Mouse (Mus musculus) frontal cortex, postnatal 25 days (tissue): Measurements from ENCODE around the gene Nt5m.

Source experiments
- DNase-seq, 2 experiments: peaks; one replicate each; pipeline ENCODE4 v3.0.0; 2022; ENCODE audit warnings: low spot score in 2 of 2

The Nt5m gene

GRCm38 (mm10) chr11:59839459-59840126, 346 bp downstream of the Nt5m start, which contains the start of gene Cops3:
TSS of gene Cops3 (minus strand) at chr11:59839838.
- DNase-seq: peak; percentile 83 to 90

DNA sequence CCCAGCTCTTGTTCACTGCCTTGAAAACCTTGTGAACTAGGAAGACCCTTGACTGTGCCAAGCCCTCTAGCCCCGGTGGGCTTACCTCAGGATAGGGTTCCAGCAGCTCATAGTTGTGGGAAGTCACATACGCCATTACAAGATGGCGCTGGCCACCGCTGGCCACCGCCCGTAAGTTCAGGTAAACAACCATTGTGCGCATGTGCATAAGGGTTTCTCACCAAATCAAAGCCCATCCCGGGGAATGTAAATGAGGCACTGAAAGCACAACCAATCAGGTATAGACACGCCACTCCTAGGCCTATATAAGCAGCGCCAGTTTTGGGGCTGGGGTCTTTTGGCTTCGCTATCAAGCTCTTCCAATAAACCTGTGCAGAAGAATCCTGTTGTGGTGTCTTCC, 7.1 kb downstream of the Nt5m start:
- no peak for DNase-seq

DNA sequence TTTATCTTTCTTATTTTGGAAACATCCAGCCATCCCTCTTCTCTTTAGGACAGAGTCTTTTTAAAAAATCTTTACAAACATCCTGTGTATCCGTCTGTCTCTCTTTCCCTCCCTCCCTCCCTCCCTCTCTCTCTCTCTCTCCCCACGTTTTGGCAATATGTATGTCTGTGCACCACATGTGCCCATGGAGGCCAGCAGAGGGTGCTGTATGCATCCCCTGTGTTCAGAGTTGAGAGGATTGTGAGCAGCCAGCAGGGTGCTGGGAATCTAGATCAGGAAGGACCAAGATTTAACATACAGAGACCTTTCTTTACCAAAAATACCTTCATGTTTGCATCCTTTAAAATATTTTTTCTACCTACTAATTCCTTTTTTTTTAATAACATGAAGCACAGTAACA, 7.9 kb downstream of the Nt5m start:
- DNase-seq: no peak

DNA sequence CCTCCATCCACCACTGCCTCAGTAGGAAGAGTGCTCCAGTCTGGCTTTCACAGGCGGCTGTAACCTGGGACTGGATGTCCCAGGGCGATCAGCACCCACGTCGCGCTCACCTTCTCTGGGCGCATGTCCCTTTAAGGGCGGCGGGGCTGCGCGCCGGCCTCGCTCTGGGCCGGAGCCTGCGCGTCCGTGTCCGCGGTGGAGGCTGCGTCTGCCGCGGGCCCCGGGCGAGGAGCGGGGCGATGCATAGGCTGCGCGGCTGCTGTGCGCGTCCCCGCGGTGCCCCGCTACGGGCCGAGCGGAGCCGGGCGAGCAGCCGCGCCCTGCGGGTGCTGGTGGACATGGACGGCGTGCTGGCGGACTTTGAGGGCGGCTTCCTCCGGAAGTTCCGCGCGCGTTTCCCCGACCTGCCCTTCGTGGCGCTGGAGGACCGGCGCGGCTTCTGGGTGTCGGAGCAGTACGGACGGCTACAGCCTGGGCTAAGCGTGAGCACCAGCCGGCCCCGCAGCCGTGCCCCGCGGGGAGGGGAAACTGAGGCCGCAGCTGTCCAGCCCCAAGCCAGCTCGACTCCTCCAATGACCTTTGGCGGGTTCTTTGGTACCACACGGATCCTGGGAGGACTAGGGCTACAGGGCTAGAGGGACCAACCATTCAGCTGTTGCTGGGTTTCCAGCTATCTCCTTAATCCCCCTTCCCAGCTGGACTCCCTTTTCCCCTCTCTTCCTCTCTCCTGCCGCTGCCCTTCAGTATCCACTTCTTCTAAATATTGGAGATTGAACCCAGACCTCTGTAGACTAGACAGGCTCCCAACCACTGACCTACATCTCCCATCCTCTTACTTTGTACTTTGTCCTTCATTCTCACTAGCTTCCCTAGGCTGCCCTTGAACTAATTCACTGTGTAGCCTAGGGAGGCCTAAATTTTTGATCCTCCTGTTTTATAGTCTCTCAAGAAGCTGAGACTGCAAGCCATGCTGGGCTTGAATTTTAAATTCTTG, 8.9 kb downstream of the Nt5m start:
- DNase-seq: peak; percentile 56 to 59

DNA sequence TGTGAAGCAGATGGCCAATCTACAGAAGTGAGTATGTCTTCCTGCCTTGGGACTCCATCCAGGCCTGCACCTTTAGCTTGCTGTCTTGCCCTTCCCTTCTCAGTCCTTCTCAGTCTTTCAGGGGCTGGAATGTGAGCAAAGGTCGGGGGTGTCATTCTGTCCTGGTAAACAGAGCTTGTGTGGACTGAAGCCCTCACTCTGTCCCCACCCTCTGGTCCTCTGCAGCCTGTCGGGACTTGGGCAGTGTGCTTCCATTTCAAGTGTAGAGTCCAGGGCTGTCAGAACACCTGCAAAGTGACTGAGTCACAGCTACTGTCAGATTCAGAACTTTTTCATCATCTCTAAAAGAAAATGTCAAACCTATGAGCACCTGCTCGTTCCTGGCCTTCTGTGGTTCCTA, 13.6 kb downstream of the Nt5m start:
- DNase-seq: no peak

DNA sequence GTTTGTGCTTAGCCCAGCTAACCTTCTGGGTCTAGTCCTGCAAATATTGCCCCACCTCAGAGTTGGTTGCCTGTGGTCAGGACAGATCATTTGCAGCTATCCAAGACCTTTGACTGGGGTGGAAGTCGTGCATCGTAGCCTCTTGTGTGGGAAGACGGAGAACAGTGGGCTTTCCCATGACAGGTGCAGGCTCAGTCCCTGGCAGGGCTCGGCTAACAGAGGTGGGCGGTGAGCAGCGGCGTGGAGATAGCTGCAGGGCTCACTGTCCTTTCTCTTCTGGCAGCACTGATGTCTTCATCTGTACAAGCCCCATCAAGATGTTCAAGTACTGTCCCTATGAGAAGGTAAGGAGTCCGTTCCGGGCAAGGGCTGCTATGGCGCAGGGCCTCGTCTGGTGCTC, 21.2 kb downstream of the Nt5m start:
- DNase-seq: no peak

- DNase-seq: no peak
Measured at GRCm38 (mm10) chr11:59864316-59864715, 25.1 kb downstream of the Nt5m start.

- DNase-seq: no peak
Measured at GRCm38 (mm10) chr11:59872124-59872523, 32.9 kb downstream of the Nt5m start.

DNA sequence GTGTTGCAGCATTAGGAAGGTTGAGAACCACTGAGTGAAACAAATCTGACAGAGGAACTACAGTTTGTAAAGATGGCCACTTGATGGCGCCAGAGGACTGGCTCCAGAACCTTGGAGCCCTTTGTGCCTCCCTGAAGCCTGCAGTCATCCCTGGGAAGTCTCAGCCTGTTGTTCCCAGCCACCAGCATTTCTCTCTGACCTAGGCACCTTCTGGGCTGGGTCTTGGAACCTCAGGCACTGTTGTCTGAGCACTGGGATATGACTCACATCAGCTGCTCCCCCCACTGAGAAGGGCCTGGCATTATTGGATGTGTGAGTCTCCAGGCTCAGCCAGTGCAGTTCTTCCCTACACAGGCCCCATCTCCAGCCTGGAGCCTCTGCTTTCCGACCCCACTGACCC, 40.8 kb downstream of the Nt5m start:
- peak; percentile 49 to 73 for DNase-seq

GRCm38 (mm10) chr11:59885217-59885986, 46.2 kb downstream of the Nt5m start:
- no peak for DNase-seq

GRCm38 (mm10) chr11:59886952-59887351, 47.7 kb downstream of the Nt5m start:
- DNase-seq: no peak

- no peak for DNase-seq
Measured at GRCm38 (mm10) chr11:59888151-59888550, 48.9 kb downstream of the Nt5m start.

DNA sequence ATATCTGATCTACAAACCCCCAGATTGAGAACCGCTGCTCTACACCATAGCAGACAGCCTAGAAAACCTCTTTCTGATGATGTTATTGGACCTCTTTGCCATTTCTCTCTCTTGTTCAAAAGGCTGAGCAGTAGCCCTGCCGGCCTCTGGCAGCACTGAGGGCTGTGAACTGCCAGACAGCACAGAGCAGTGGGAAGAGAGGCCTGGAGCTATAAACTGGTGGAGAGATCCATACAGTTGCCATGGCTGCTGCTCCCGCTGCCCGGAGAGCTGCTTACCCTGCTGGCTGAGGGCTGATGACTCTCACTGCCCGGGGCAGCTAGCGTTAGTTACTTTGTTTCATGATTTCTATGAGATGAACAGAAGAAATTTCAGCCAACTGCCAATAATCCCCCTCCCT, 52.6 kb downstream of the Nt5m start:
- DNase-seq: no peak

- no peak for DNase-seq
Measured at GRCm38 (mm10) chr11:59893153-59893788, 54.0 kb downstream of the Nt5m start.

- no peak for DNase-seq
Measured at GRCm38 (mm10) chr11:59894916-59895315, 55.7 kb downstream of the Nt5m start.

DNA sequence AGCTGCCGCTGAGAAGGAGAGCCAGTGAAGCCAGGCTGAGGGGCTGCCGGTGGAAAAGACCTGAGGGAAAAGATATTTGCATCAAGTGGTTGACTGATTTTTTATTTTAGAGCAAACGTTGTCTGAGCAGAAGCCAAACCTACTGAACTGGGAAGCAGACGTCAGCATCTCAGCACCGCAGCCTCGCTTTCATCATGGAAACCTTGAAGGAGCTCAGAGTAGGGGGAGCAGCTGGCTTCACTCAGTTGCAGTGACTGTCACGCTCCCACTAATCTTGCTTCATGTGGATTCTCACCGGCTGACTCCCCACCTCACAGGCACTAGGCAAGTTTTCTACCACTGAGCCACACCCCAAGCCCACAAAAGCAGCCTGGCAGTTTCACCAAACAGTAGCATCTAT, 56.1 kb downstream of the Nt5m start:
- DNase-seq: no peak

DNA sequence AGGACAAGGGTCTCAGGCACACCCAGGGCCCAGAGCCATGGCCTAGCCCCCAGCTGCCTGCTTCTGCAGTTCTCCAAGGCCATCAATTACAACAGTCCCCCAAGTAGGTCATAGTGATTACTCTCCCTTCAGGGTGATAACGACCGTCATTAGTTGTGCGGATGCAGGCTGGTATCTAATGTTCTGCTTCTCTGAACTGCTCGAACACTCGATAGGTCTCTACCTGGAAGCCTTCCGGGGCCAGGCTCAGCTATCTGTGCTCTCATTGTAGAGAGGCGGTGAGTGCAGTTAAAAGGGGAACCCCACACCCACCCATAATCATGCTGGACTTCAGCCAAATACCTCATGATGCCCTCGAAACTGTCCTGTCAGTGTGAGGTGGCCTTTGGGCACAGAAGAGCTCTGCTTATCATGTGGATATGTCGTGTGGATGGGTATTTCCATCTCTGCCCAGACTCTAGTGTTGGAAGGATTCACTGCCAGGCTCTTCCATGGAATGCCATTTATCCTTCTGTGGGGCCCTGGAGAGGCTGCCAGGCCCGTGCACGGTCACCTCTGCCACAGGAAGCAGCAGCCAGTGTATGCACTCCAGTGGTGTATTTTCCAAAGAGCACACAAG, 58.8 kb downstream of the Nt5m start:
- no peak for DNase-seq

DNA sequence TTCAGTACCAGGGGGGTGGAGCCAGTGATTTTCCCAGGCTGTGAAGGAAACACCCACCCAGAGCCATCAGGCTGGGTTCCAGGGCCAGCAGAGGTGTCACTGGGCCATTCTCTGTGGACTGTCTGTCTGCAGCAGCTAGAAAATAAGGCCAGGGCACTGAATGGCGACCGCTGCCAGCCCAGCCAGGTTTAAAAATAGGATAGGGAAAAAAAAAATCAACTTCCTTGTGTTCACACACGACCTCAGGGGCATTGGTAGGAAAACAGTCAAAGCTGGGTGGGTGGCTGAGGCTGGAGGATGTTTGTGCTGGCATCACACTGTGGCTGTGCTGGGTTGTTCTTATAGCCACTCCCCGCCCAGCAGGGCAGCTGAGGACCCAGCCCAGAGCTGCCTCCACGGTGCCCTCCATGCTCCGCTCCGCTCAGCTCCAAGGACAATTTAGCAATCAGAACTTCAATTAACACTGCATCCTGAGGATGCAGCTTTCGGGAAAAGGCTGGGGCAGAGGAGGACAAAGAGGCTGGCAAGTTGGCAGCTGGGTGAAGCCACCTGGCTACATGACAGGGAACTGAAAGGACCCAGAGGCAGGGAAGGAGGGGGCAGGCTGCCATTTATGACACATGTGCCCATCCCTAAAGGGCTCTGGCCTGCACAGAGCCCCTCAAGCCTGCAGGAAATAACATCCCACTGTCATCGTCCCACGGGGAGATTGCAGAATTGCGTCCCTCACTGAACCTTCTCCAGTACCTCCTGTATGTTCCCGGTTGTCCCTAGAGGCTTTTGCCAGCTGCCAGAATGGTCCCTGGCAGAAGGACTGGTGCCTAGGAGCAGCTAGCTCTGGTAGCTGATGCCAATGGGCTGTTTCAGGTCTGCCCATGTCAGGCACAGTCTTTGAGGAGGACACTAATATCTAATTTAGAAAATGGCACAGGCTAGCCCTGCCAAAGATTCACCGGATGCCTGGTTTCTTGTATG, 60.8 kb downstream of the Nt5m start:
- DNase-seq: no peak

DNA sequence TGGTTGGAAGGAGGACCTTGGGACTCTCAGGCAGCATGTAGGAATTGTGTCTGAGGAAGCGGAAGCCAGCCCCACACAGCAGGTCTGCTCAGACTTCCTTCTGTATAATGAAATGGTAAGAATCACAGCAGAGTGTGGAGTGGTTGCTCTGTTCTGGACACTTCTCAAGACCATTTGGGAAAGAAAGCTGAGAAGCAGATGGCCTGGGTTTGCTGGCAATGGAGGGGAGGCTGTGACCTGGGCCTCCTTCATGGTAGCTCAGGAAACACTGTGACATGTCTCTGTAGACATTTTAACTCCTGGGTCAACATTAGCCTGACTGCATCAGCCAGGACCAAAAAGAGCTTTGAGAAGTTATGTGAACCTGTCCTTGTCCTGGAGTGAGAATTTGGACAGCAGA, 61.7 kb downstream of the Nt5m start:
- no peak for DNase-seq
